Mouse (Mus musculus) duodenum, adult 2 months (tissue): ENCODE measurements around the gene Cnp. TPM values are rescaled to one million over a fixed set of nuclear protein-coding genes. Genes with fewer than 3 reads are reported as not detected.

Experiments
- polyA plus RNA-seq: library from polyadenylated mRNA; depleted of rRNA; stranded (reverse); fragments of >200 nt; gene quantifications from 2 replicates; pipeline ENCODE4 v1.2.3, GENCODE M21; 2012; ENCODE audit warnings: low replicate concordance; rRNA removed

The Cnp gene
- polyA plus RNA-seq, result 13.1 and 17.8 TPM in 2 replicates

GRCm38 (mm10) chr11:100574708-100575483 lies at the start of gene Cnp:
Cnp (plus strand) TSS chr11:100574904.

DNA sequence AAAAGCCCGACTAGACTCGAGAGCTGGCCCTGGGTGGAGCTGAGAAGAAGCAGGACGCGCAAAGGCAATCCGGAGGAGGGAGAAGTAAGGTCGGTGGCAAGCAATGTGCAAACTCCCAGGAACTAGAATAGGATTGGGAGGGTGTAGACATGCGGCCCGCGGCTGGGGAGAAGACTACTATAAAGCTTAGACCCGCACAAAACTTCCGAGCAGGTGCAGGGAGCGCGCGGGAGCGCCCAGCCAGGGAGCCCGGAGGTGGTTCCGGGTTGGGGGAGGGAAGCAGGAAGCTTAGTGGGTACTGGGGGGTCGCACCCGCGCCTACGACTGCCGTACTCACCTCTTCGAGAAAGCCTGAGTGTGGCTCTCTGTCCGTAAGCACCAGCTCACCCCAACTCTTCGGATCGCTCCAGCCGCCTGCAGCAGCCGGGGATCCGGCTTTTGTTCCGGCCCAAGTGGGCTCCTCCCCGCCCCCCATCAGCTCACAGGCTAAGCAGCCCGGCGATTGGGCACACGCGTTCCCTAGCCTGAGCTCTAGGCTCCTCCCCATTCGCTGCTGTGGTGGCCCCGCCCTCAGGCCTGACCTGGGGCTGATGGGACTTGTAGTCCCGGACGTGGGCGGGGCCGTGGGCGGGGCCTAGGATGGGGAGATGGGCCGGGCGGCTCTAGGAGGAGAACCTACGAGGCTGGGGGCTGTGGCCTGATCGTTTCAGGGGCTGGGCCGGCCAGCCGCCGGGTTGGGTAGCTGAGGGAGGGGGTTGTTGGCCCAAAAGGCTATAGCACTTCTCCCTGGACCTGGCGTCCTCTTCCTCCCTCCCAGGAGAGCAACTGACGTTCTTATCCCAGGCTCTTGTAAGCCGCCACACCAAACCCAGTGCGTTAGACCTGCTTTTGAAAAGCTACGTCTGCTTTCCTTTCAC lies 47.0 kb upstream of the Cnp start, which contains the start of gene Acly:
TSS of gene Acly (minus strand) at position 543 of the 917 bp plus-strand sequence.

GRCm38 (mm10) chr11:100544832-100545745 lies 29.6 kb upstream of the Cnp start, which contains the start of gene Ttc25:
Ttc25 (plus strand) TSS chr11:100545607.

GRCm38 (mm10) chr11:100618761-100619484 lies 44.2 kb downstream of the Cnp start, which contains the start of gene Nkiras2:
Nkiras2 (plus strand) TSS chr11:100619244.

DNA sequence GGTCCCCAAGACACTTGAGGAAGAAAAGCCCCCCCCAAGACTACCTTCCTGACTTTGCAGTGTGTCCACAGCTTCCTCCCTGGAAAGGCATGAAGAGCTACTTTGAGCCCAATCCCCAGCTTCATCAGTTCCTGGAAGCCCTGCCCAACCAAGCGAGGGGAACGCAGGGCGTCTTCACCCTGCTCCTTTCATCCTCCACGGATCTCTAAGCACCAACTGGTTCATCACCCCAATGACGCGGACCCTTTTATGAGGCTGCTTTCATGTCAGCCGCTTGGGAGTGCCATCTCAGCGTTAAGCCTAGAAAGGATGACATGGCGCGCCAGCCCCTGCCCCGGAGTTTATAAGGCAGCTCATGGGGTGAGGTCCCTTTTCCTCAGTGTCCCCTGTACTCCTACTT lies 45.3 kb downstream of the Cnp start, which contains the start of gene Dnajc7:
TSS of gene Dnajc7 (minus strand) at position 187 of the 400 bp plus-strand sequence.

Other genes starting within 250 kb of the Cnp start
- gene Gast, start 240.5 kb upstream of the Cnp start, polyA plus RNA-seq, result 1.2 and 240 TPM in 2 replicates
- 3.5 and 3.6 TPM in 2 replicates for gene Hap1, start 218.8 kb upstream of the Cnp start, polyA plus RNA-seq
- gene Jup, start 177.1 kb upstream of the Cnp start, polyA plus RNA-seq, result 369 and 374 TPM in 2 replicates
- 10.5 and 15.2 TPM in 2 replicates for gene P3h4, start 160.1 kb upstream of the Cnp start, polyA plus RNA-seq
- 10.9 and 14.3 TPM in 2 replicates for gene Fkbp10, start 159.2 kb upstream of the Cnp start, polyA plus RNA-seq
- 5.7 and 20.7 TPM in 2 replicates for gene Nt5c3b, start 133.1 kb upstream of the Cnp start, polyA plus RNA-seq
- gene Klhl10, start 133.0 kb upstream of the Cnp start, polyA plus RNA-seq, result not detected in 2 replicates
- 0.66 and 1.8 TPM in 2 replicates for gene Klhl11, start 102.2 kb upstream of the Cnp start, polyA plus RNA-seq
- gene Acly, start 46.9 kb upstream of the Cnp start, polyA plus RNA-seq, result 14.8 and 19.5 TPM in 2 replicates
- 0.02 and 0.09 TPM in 2 replicates for gene Ttc25, start 29.3 kb upstream of the Cnp start, polyA plus RNA-seq
- 88.6 and 104 TPM in 2 replicates for gene Nkiras2, start 44.3 kb downstream of the Cnp start, polyA plus RNA-seq
- gene Dnajc7, start 45.3 kb downstream of the Cnp start, polyA plus RNA-seq, result 11.8 and 12.7 TPM in 2 replicates
- 1.2 TPM in 2 replicates for gene Zfp385c, start 117.6 kb downstream of the Cnp start, polyA plus RNA-seq
- gene Dhx58, start 129.4 kb downstream of the Cnp start, polyA plus RNA-seq, result 8.6 and 11.1 TPM in 2 replicates
- gene Kat2a, start 137.6 kb downstream of the Cnp start, polyA plus RNA-seq, result 14.6 and 21.8 TPM in 2 replicates
- gene Hspb9, start 138.9 kb downstream of the Cnp start, polyA plus RNA-seq, result not detected in 2 replicates
- 226 and 343 TPM in 2 replicates for gene Rab5c, start 163.3 kb downstream of the Cnp start, polyA plus RNA-seq
- not detected in 2 replicates for gene Kcnh4, start 185.0 kb downstream of the Cnp start, polyA plus RNA-seq
- gene Hcrt, start 188.0 kb downstream of the Cnp start, polyA plus RNA-seq, result not detected in 2 replicates
- 7.8 and 9.0 TPM in 2 replicates for gene Ghdc, start 196.1 kb downstream of the Cnp start, polyA plus RNA-seq